Mouse (Mus musculus): ENCODE measurements at regions not wholly inside any gene's neighbourhood (a gene's known extent, or its start where the extent isn't known, plus 50 kb on each side); places are given as distances from the start of the nearest gene placed in this dataset.
A peak's percentile ranks its signal among the peaks of the same experiment; 100 is the strongest.

DNA sequence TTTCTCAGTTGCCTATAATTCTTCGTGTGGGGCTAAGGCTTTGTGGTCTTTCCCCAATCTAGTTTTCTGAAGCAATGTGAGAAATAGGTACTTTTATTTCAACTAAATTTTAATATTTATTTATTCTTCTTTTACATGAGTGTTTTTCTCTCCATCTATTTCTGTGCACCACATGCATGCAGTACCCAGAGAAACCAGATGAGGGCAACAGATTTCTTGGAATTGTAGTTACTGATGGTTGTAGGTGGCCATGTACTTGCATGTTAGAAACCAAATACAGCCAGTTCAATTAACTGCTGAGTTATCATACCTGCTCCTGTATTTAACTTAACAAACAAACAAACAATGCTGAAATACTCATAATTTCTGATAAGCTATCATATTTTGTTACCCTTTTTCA lies 404.8 kb upstream of the Dpp10 start:
- peak; percentile 72 for TF ChIP-seq CTCF (conservative IDR thresholded peaks at IDR 0.05; ENCODE audit: low read length)
- TF ChIP-seq POU5F1 (IDR thresholded peaks at IDR 0.05; ENCODE audit: borderline replicate concordance, low read length), result no peak
